Mouse (Mus musculus) heart, embryonic 14.5 days (tissue): ENCODE measurements around the gene Gstp1. TPM values are rescaled to one million over a fixed set of nuclear protein-coding genes. Genes with fewer than 3 reads are reported as not detected.

Source experiments
- ATAC-seq: fragments of 200-750 bp; cut with Nextera tagmentation; 2 replicates; pipeline ENCODE4 v1.8.0; 2017; ENCODE audit warnings: low read depth, moderate TSS enrichment; ENCODE audit not compliant: insufficient number of reproducible peaks, insufficient read depth, low FRiP score
- H3K27ac ChIP-seq, 2 experiments: fragments of 200-500 bp in 1 of 2; fragments of 300-500 bp in 1 of 2; sonication (generic) in 1 of 2; replicated peaks in 1 of 2; 2 replicates each; pipeline ENCODE4 v1.5.1; 2012 to 2014; ENCODE audit warnings: low read depth in 2 of 2, low read length in 2 of 2, control low read depth in 1 of 2, mild to moderate bottlenecking in 1 of 2, mixed read lengths in 1 of 2; ENCODE audit not compliant: control insufficient read depth in 1 of 2, insufficient read depth in 1 of 2
- H3K27me3 ChIP-seq: fragments of 300-500 bp; sonication (generic); 2 replicates; pipeline ENCODE4 v1.6.1; 2014; ENCODE audit warnings: mild to moderate bottlenecking, low read length, control low read depth; ENCODE audit not compliant: control insufficient read depth, insufficient read depth
- H3K36me3 ChIP-seq: fragments of 300-500 bp; sonication (generic); 2 replicates; pipeline ENCODE4 v1.6.1; 2014; ENCODE audit warnings: mild to moderate bottlenecking, control low read depth, low read length, mixed read lengths; ENCODE audit not compliant: control insufficient read depth, insufficient read depth
- H3K4me1 ChIP-seq, 2 experiments: fragments of 200-500 bp in 1 of 2; fragments of 300-500 bp in 1 of 2; sonication (generic) in 1 of 2; 2 replicates each; pipeline ENCODE4 v1.6.1; 2012 to 2014; ENCODE audit warnings: low read length in 2 of 2, control low read depth in 1 of 2, mixed read lengths in 1 of 2; ENCODE audit not compliant: control insufficient read depth in 2 of 2, insufficient read depth in 2 of 2
- H3K4me2 ChIP-seq: fragments of 300-500 bp; sonication (generic); 2 replicates; pipeline ENCODE4 v1.6.1; 2014; ENCODE audit warnings: mild to moderate bottlenecking, low read length
- H3K4me3 ChIP-seq, 2 experiments: fragments of 200-500 bp in 1 of 2; fragments of 300-500 bp in 1 of 2; sonication (generic) in 1 of 2; 2 replicates each; pipeline ENCODE4 v1.5.1; 2012 to 2014; ENCODE audit warnings: low read length in 2 of 2, mild to moderate bottlenecking in 2 of 2, control low read depth in 1 of 2, low read depth in 1 of 2, moderate library complexity in 1 of 2; ENCODE audit not compliant: control insufficient read depth in 1 of 2, insufficient read depth in 1 of 2
- H3K9ac ChIP-seq: fragments of 300-500 bp; sonication (generic); 2 replicates; pipeline ENCODE4 v1.6.1; 2014; ENCODE audit warnings: mild to moderate bottlenecking, low read length
- H3K9me3 ChIP-seq: fragments of 300-500 bp; sonication (generic); 2 replicates; pipeline ENCODE4 v1.6.1; 2016; ENCODE audit warnings: low read length, control low read depth; ENCODE audit not compliant: control insufficient read depth
- WGBS: fragments of 180-500 bp; shearing (Covaris S2); extraction: QIAGEN DNeasy Blood & Tissue Kit; methylation state at CpG from one replicate; pipeline ENCODE4 v1.1.7; 2014; 5-methylcytosine and 5-hydroxymethylcytosine counted together
- polyA plus RNA-seq: library from polyadenylated mRNA; unstranded; fragments of >200 nt; fragmentation: Nextera tagmentation; extraction: Ambion mirVana; gene quantifications from 2 replicates; pipeline ENCODE4 v1.2.1, GENCODE M21; 2014

The Gstp1 gene
- polyA plus RNA-seq, 1 experiment from 2014 or later: 399 TPM

GRCm38 (mm10) chr19:4005091-4005490 lies 32.7 kb downstream of the Gstp1 start:
- Histone ChIP-seq H3K9ac (peak overlapping the region; percentile 73; the same call in 1 of the 2 replicates), H3K4me2 (peak overlapping the region; percentile 67), H3K4me1 (peaks cover 42 to 43% of the 10 kb centered on the region in 2 experiments), H3K36me3 (peaks cover 54% of the 10 kb centered on the region), H3K4me3 (no peak overlapping the region), H3K27ac (peak overlapping the region in 1 of 2 experiments; percentile 99; a peak in 2 of 4 replicates), H3K9me3 (no peaks in the 10 kb centered on the region), H3K27me3 (no peaks in the 10 kb centered on the region)
- no peak for ATAC-seq
- 69% methylated on average over 9 of the region's 9 CpGs for WGBS

GRCm38 (mm10) chr19:4004331-4004730 lies 33.5 kb downstream of the Gstp1 start:
- ATAC-seq: no peak
- H3K9ac ChIP-seq: peak overlapping the region; percentile 73
- no peaks in the 10 kb centered on the region for H3K9me3 ChIP-seq
- peaks cover 47% of the 10 kb centered on the region for H3K36me3 ChIP-seq
- peak overlapping the region; percentile 67 for H3K4me2 ChIP-seq
- peak overlapping the region in 1 of 2 experiments; percentile 9; a peak in 1 of 4 replicates for H3K4me3 ChIP-seq
- peak overlapping the region; percentile 92 to 99; a peak in 2 of 4 replicates for H3K27ac ChIP-seq
- 72% methylated on average over 15 of the region's 15 CpGs for WGBS
- no peaks in the 10 kb centered on the region for H3K27me3 ChIP-seq
- peaks cover 44 to 48% of the 10 kb centered on the region in 2 experiments for H3K4me1 ChIP-seq

GRCm38 (mm10) chr19:4003641-4004040 lies 34.1 kb downstream of the Gstp1 start:
- Histone ChIP-seq H3K4me3 (peak overlapping the region; percentile 16 to 38), H3K27me3 (no peaks in the 10 kb centered on the region), H3K9me3 (no peaks in the 10 kb centered on the region), H3K9ac (peak overlapping the region; percentile 73), H3K27ac (peak overlapping the region; percentile 92 to 99), H3K4me2 (peak overlapping the region; percentile 67), H3K36me3 (peaks cover 40% of the 10 kb centered on the region), H3K4me1 (peaks cover 44 to 49% of the 10 kb centered on the region in 2 experiments)
- ATAC-seq: no peak
- WGBS: 72% methylated on average over 12 of the region's 12 CpGs

DNA sequence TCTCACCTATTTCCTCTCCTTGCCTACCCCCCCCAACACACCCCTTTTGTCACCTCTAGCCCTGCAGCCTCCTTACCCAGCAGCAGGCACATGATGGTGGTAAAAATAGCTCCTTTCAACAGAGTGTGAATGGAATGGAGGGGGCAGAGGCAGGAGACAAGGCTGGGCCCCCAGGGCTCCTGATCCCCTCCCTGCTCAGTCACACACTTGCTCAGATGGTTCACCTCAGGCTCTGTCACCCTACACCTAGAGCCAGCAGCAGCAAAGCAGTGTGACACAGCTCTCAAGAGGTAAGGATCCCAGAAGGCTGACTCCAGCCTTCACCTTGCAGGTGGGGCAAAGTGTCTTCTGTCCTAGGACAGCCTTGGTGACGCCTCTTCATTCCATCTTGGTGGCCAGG lies 34.7 kb downstream of the Gstp1 start, which contains the start of gene Doc2g:
Gene Doc2g (plus strand): TSS at position 202 of the 400 bp plus-strand sequence.
- H3K4me3 ChIP-seq: peak within 1 kb of the TSS; percentile 16 to 38
- H3K4me2 ChIP-seq: peak within 1 kb of the TSS; percentile 67
- peak within 1 kb of the TSS; percentile 93 to 99 for H3K27ac ChIP-seq
- no peaks in the 10 kb centered on the region for H3K27me3 ChIP-seq
- H3K9ac ChIP-seq: peak within 1 kb of the TSS; percentile 91
- peaks cover 34% of the 10 kb centered on the region for H3K36me3 ChIP-seq
- peak; percentile 48 for ATAC-seq
- 32% methylated on average over 1 of the region's 1 CpGs for WGBS
- peaks cover 44 to 49% of the 10 kb centered on the region in 2 experiments for H3K4me1 ChIP-seq
- no peaks in the 10 kb centered on the region for H3K9me3 ChIP-seq

GRCm38 (mm10) chr19:4001752-4002151 lies 36.0 kb downstream of the Gstp1 start:
- no peaks in the 10 kb centered on the region for H3K9me3 ChIP-seq
- H3K27me3 ChIP-seq: no peaks in the 10 kb centered on the region
- 60% methylated on average over 5 of the region's 5 CpGs for WGBS
- peak overlapping the region; percentile 86 for H3K4me2 ChIP-seq
- H3K36me3 ChIP-seq: peaks cover 21% of the 10 kb centered on the region
- peak overlapping the region; percentile 91; the same call in 1 of the 2 replicates for H3K9ac ChIP-seq
- peak overlapping the region; percentile 95 to 99 for H3K27ac ChIP-seq
- H3K4me1 ChIP-seq: peaks cover 44 to 49% of the 10 kb centered on the region in 2 experiments
- H3K4me3 ChIP-seq: 0 out of 4 replicates have a peak overlapping the region, but pooled peaks of 1 of the 2 experiments have one; percentile 74
- no peak for ATAC-seq

DNA sequence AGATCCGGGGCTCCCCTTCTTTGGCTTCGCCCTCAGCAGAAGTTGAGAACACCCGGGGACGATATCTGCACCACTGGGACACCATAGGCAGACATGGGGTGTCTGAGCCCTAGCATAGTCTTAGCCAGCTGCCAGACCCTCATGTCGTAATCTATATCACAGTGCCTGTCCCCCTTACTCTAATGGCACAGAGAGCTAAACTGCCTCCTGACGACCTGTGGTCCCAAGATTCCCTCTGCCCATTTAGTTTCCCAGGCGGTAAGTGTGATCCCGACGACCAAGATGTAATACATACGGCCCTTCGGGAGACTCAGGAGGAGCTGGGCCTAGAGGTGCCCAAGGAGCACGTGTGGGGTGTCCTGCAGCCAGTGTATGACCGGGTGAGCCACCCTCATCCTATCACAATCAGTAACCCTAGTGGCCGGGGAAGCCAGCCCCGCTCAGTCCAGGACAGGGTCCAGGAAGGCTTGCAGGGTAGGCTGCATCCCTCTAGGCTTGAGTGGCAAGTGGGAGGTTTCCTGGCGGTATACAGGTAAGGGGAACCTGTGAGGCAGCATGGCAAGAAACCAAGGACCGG lies 36.7 kb downstream of the Gstp1 start:
- no peaks in the 10 kb centered on the region for H3K27me3 ChIP-seq
- peak overlapping the region; percentile 68 to 74 for H3K4me3 ChIP-seq
- ATAC-seq: no peak
- H3K9me3 ChIP-seq: no peaks in the 10 kb centered on the region
- H3K27ac ChIP-seq: peak overlapping the region; percentile 95 to 99
- H3K4me2 ChIP-seq: peak overlapping the region; percentile 86
- WGBS: 17% methylated on average over 17 of the region's 17 CpGs
- peak overlapping the region; percentile 91 for H3K9ac ChIP-seq
- H3K4me1 ChIP-seq: peaks cover 44 to 49% of the 10 kb centered on the region in 2 experiments
- peaks cover 14% of the 10 kb centered on the region for H3K36me3 ChIP-seq

- peaks cover 7% of the 10 kb centered on the region; the same call in 1 of the 2 replicates for H3K36me3 ChIP-seq
- no peaks in the 10 kb centered on the region for H3K27me3 ChIP-seq
- peak within 1 kb of the TSS; percentile 86 for H3K4me2 ChIP-seq
- peak within 1 kb of the TSS; percentile 68 to 74 for H3K4me3 ChIP-seq
- H3K4me1 ChIP-seq: peaks cover 44 to 47% of the 10 kb centered on the region in 2 experiments
- WGBS: under 1% methylated on average over 64 of the region's 64 CpGs
- H3K9me3 ChIP-seq: no peaks in the 10 kb centered on the region
- peak within 1 kb of the TSS; percentile 95 to 99 for H3K27ac ChIP-seq
- peak within 1 kb of the TSS; percentile 91 for H3K9ac ChIP-seq
- peak; percentile 83 for ATAC-seq
These were observed 37.5 kb downstream of the Gstp1 start, which contains the start of the genes Nudt8 and Gm49405 for GRCm38 (mm10) chr19:4000119-4000900. Gene Nudt8 (plus strand): TSS chr19:4000580. Gene Gm49405 (plus strand): TSS chr19:4000626.
